9 mouse cellular contexts compared by ENCODE assay signal in the genomic region with DNA sequence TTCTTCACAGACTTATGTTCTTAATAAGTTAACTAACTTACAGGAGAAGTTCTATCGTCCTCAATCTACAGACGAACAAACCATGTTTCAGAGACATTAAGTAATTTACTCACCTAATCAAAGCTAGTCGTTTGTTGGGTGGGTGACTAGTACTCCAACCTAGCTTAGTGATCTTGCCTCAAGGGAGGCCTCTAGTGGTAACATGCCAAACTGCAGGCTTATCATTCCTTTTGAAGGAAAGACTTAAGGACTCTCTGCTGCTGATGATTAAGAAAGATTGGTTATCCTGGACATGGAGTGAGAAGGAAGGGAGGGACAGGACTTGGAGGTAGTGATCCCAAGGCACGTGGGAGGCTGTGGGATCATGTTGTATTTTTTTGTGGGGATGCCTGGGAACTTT. TPM values are rescaled to one million over a fixed set of nuclear protein-coding genes. Genes with fewer than 3 reads are reported as not detected.
DNase-seq lines count a peak whose midpoint lies in the region; ATAC-seq and TF ChIP-seq lines count a peak whose summit lies in the region.
"Had no signal": no experiment of that assay in that cellular context is flagged by ENCODE, and none has a peak within 500 bp of the region (broad histone marks: within the 10 kb centered on the region; RNA-seq: fewer than 3 reads in every experiment).

No protein-coding gene starts in this region.

- no peak for ATAC-seq in liver, embryonic 12.5 days

- no peak overlapping the region for H3K4me2 ChIP-seq in liver, embryonic 12.5 days

- H3K36me3 ChIP-seq in liver, adult 2 months (ENCODE audit: control insufficient read depth, insufficient read depth, low read length), result no peaks in the 10 kb centered on the region
- H3K36me3 ChIP-seq in liver, embryonic 12.5 days, result no peaks in the 10 kb centered on the region

- no peaks in the 10 kb centered on the region for H3K79me2 ChIP-seq in liver, adult 2 months (ENCODE audit: control insufficient read depth, insufficient read depth, low read length)

- no peaks in the 10 kb centered on the region for H3K9me3 ChIP-seq in liver, embryonic 12.5 days (replicated peaks)

- H3K4me1 ChIP-seq in liver, adult 2 months (ENCODE audit: control insufficient read depth, insufficient read depth, low read length), result no peaks in the 10 kb centered on the region
- H3K4me1 ChIP-seq in liver, embryonic 12.5 days, result peaks cover 8% of the 10 kb centered on the region; the same call in 1 of the 2 replicates

- no peak for TF ChIP-seq POLR2A in liver, adult 2 months (IDR thresholded peaks at IDR 0.05; ENCODE audit: extremely low read depth, insufficient read depth, low read length)

- no peak overlapping the region for H3K9ac ChIP-seq in liver, adult 2 months (ENCODE audit: low read depth, low read length)
- no peak overlapping the region for H3K9ac ChIP-seq in liver, embryonic 12.5 days

- H3K27ac ChIP-seq in liver, adult 2 months (replicated peaks; ENCODE audit: insufficient read depth, low read depth, low read length), result no peak overlapping the region
- no peak overlapping the region for H3K27ac ChIP-seq in liver, embryonic 12.5 days

- intact Hi-C loops in heart, postnatal 36 days (cut with DNase I), result loop anchor here (2.0 to 5.0 kb wide), 3 partner anchors 95 to 725 kb away; partner anchors contain the start of gene Ndufab1
- intact Hi-C loops in left cerebral cortex, postnatal 36 days (cut with DNase I), result loop anchor here (5.0 kb wide), 1 partner anchor 265 kb away; no protein-coding TSS in a partner anchor
- intact Hi-C loops in gastrocnemius, postnatal 14 days (cut with DNase I; ENCODE audit: low total_unique reads), result loop anchor here (5.0 kb wide), 2 partner anchors 40 to 260 kb away; no protein-coding TSS in a partner anchor

- DNase-seq in liver, adult 2 months (ENCODE audit: extremely low read depth, low read depth, low spot score), result peak; percentile 66
- DNase-seq in MN1 (ENCODE audit: low spot score), result peak; percentile 49
- peak; percentile 74 for DNase-seq in c-Kit-positive CD71-positive TER-119-positive erythroid progenitor cells, embryonic 14.5 days (ENCODE audit: low spot score)
- DNase-seq in heart, postnatal 36 days, result peak; percentile 32 to 66
- peak; percentile 11 to 31 for DNase-seq in left cerebral cortex, postnatal 36 days (ENCODE audit: low spot score in 2 of 2)
- DNase-seq in right cerebral cortex, postnatal 4 days, result peak; percentile 61
- no peak for DNase-seq in gastrocnemius, postnatal 14 days

- TF ChIP-seq CTCF in liver, adult 2 months (IDR thresholded peaks at IDR 0.05; ENCODE audit: low read depth, low read length), result peak; percentile 19; the same call in 1 of the 2 replicates

- H3K4me3 ChIP-seq in liver, adult 2 months (ENCODE audit: insufficient read depth, low read depth, low read length), result no peak overlapping the region
- no peak overlapping the region for H3K4me3 ChIP-seq in liver, embryonic 12.5 days

- 26% methylated on average over 4 of the region's 4 CpGs for WGBS in liver, adult 2 months
- 24% methylated on average over 4 of the region's 4 CpGs for WGBS in liver, embryonic 12.5 days (ENCODE audit: insufficient replicate concordance)

- H3K27me3 ChIP-seq in liver, adult 2 months (ENCODE audit: control insufficient read depth, insufficient read depth, low read length), result no peaks in the 10 kb centered on the region
- no peaks in the 10 kb centered on the region for H3K27me3 ChIP-seq in liver, embryonic 12.5 days (replicated peaks)

RNA-seq across cellular contexts. Expression of gene Ern2, which starts 11.3 kb away (rescaled TPM):
- total RNA-seq in liver, adult 2 months (2014; rRNA removed), result not detected in 2 replicates
- 0.04 and 0.10 TPM in 2 replicates for polyA plus RNA-seq in liver, adult 2 months (2012; rRNA removed)
- 0.05 TPM in 1 of 2 replicates, not detected in the other for polyA plus RNA-seq in liver, embryonic 12.5 days (2016; fragmentation: Nextera tagmentation; extraction: Ambion mirVana)
- total RNA-seq in heart, postnatal 36 days (2021), result not detected
- total RNA-seq in left cerebral cortex, postnatal 36 days (2021), result under 1 TPM; 0.25 TPM
- not detected for total RNA-seq in gastrocnemius, postnatal 14 days (2021)
- total RNA-seq: gastrocnemius, postnatal 4 days had no signal

RNA-seq across cellular contexts. Expression of gene Chp2, which starts 22.0 kb away (rescaled TPM):
- 4.5 and 5.3 TPM in 2 replicates for total RNA-seq in liver, adult 2 months (2014; rRNA removed)
- polyA plus RNA-seq in liver, adult 2 months (2012; rRNA removed), result 2.5 and 2.8 TPM in 2 replicates
- 0.21 and 0.47 TPM in 2 replicates for polyA plus RNA-seq in liver, embryonic 12.5 days (2016; fragmentation: Nextera tagmentation; extraction: Ambion mirVana)
- 1 to 10 TPM; 3.8 to 4.1 TPM for total RNA-seq in heart, postnatal 36 days (2021)
- 1 to 10 TPM; 2.3 to 4.7 TPM for total RNA-seq in left cerebral cortex, postnatal 36 days (2021)
- total RNA-seq in gastrocnemius, postnatal 14 days (2021), result 1 to 10 TPM; 4.6 to 4.8 TPM

RNA-seq across cellular contexts. Expression of gene Plk1, which starts 38.1 kb away (rescaled TPM):
- total RNA-seq in liver, adult 2 months (2014; rRNA removed), result 0.40 and 0.74 TPM in 2 replicates
- 0.24 and 0.42 TPM in 2 replicates for polyA plus RNA-seq in liver, adult 2 months (2012; rRNA removed)
- 147 and 151 TPM in 2 replicates for polyA plus RNA-seq in liver, embryonic 12.5 days (2016; fragmentation: Nextera tagmentation; extraction: Ambion mirVana)
- total RNA-seq in heart, postnatal 36 days (2021), result 1 to 10 TPM in 1 of 2 experiments, under 1 TPM in 1; 0.86 to 1.2 TPM
- total RNA-seq in left cerebral cortex, postnatal 36 days (2021), result 1 to 10 TPM; 1.4 to 2.5 TPM
- total RNA-seq in gastrocnemius, postnatal 14 days (2021), result 1 to 10 TPM; 3.0 to 4.2 TPM
